Mouse (Mus musculus) intestine, embryonic 14.5 days (tissue): ENCODE data around the gene Slc5a5. TPM values are rescaled to one million over a fixed set of nuclear protein-coding genes. Genes with fewer than 3 reads are reported as not detected.

ENCODE experiments used
- ATAC-seq: fragments of 200-750 bp; cut with Nextera tagmentation; replicated peaks from 2 replicates; pipeline ENCODE4 v1.8.0; 2017; ENCODE audit warnings: low read depth, moderate number of reproducible peaks, moderate TSS enrichment, moderate library complexity; ENCODE audit not compliant: low FRiP score, low TSS enrichment
- DNase-seq: peaks from one replicate; pipeline ENCODE4 v3.0.0-alpha.2; 2018; ENCODE audit warnings: low spot score
- H3K27ac ChIP-seq: fragments of 300-500 bp; sonication (generic); 2 replicates; pipeline ENCODE4 v1.5.1; 2014; ENCODE audit warnings: low read depth, mild to moderate bottlenecking, control low read depth
- H3K27me3 ChIP-seq: fragments of 300-500 bp; sonication (generic); replicated peaks from 2 replicates; pipeline ENCODE4 v1.6.1; 2014; ENCODE audit warnings: low read length, control low read depth; ENCODE audit not compliant: control insufficient read depth, insufficient read depth
- H3K36me3 ChIP-seq: fragments of 300-500 bp; sonication (generic); 2 replicates; pipeline ENCODE4 v1.6.1; 2014; ENCODE audit warnings: low read length, control low read depth; ENCODE audit not compliant: control insufficient read depth, insufficient read depth
- H3K4me1 ChIP-seq: fragments of 300-500 bp; sonication (generic); replicated peaks from 2 replicates; pipeline ENCODE4 v1.6.1; 2014; ENCODE audit warnings: low read length, control low read depth, mixed read lengths; ENCODE audit not compliant: control insufficient read depth, insufficient read depth
- H3K4me2 ChIP-seq: fragments of 300-500 bp; sonication (generic); 2 replicates; pipeline ENCODE4 v1.6.1; 2014; ENCODE audit warnings: low read length
- H3K4me3 ChIP-seq: fragments of 300-500 bp; sonication (generic); 2 replicates; pipeline ENCODE4 v1.5.1; 2014; ENCODE audit warnings: low read depth, low read length, control low read depth, mixed read lengths
- H3K9ac ChIP-seq: fragments of 300-500 bp; sonication (generic); 2 replicates; pipeline ENCODE4 v1.6.1; 2014; ENCODE audit warnings: mild to moderate bottlenecking, low read length
- H3K9me3 ChIP-seq: fragments of 300-500 bp; sonication (generic); 2 replicates; pipeline ENCODE4 v1.6.1; 2016; ENCODE audit warnings: low read length, control low read depth; ENCODE audit not compliant: control insufficient read depth
- WGBS: fragments of 180-500 bp; shearing (Covaris S2); extraction: QIAGEN DNeasy Blood & Tissue Kit; methylation state at CpG from one replicate; pipeline ENCODE4 v1.1.7; 2014; 5-methylcytosine and 5-hydroxymethylcytosine counted together
- polyA plus RNA-seq: library from polyadenylated mRNA; unstranded; fragments of >200 nt; fragmentation: Nextera tagmentation; extraction: Ambion mirVana; gene quantifications from 2 replicates; pipeline ENCODE4 v1.2.1, GENCODE M21; 2014

Gene Slc5a5
- polyA plus RNA-seq, 1 experiment from 2014 or later = 0.45 TPM

- no peak overlapping the region for H3K9ac ChIP-seq
- DNase-seq (peak; percentile 94), ATAC-seq (0 out of 2 replicates have a peak, but pooled peaks have one; percentile 34)
- peaks cover 29% of the 10 kb centered on the region for H3K36me3 ChIP-seq
- no peak overlapping the region for H3K27ac ChIP-seq
- whole genome bisulfite sequencing = 32% methylated on average over 12 of the region's 12 CpGs
- H3K27me3 ChIP-seq = peaks cover 37% of the 10 kb centered on the region
- H3K4me1 ChIP-seq = 0 out of 2 replicates have a peak, but pooled peaks cover 4% of the 10 kb centered on the region
- H3K4me3 ChIP-seq = no peak overlapping the region
- no peaks in the 10 kb centered on the region for H3K9me3 ChIP-seq
- H3K4me2 ChIP-seq = no peak overlapping the region
These were observed 1.3 kb upstream of the Slc5a5 start for GRCm38 (mm10) chr8:70893656-70894384.

DNA sequence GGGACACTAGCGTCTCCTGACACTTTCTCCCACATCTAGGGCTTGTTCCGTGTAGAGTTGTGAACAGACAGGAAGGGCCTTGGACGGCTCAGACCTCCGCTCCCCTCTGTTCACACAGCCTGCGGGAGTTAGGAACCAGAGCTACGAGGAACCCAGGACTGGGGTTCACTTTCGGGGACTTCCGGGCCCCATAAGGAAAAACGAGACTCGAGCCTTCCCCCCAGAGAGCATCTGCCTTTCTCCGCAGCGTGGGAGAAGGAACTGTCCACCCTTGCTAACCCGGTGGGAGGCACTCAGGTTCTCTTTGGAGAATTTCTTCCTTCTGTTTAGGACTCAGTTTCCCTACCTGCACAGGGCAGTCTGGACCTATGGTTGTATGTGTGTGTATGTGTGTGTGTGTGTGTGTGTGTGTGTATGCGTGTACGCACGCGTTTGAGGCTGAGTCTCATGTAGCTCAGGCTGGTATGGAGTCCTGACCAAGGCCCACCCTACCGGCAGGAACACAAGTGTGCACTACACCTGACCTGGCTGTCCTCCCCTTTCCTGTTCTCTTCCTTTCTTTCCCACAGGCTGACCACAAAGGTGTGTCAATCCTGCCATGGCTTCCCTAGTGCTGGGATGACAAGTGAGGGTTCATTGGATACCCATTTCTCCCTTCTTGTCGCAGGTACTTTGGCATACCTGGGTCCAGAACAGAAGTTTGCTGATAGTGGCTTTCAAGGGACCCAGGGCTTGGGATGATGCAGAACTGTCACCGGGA lies 519 bp upstream of the Slc5a5 start:
- DNase-seq = no peak
- no peak overlapping the region for H3K27ac ChIP-seq
- H3K9ac ChIP-seq = no peak overlapping the region
- peaks cover 29% of the 10 kb centered on the region for H3K36me3 ChIP-seq
- H3K4me3 ChIP-seq = peak overlapping the region; percentile 13
- H3K4me2 ChIP-seq = peak overlapping the region; percentile 40
- no peaks in the 10 kb centered on the region for H3K9me3 ChIP-seq
- WGBS = 27% methylated on average over 20 of the region's 20 CpGs
- ATAC-seq = no peak
- peaks cover 37% of the 10 kb centered on the region for H3K27me3 ChIP-seq
- H3K4me1 ChIP-seq = no peaks in the 10 kb centered on the region

DNA sequence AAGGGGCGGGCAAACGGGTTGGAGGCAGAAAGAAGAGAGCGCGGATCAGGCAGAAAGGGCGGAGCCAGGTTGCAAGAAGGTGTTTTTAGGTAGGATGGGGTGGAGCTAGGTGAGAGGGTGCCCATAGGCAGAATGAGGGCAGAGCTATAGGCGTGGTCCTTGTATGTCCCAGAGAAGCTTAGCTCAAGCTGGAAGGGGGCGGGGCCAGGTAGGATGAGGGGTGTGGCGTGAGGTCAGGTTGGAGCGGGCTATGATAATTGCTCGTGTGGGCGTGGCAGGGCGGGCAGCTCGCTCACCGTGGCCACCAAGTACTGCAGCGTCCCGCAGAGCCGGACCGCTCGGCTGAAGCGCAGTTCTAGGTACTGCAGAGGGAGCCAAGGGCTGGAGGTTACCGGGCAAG lies 1.2 kb downstream of the Slc5a5 start:
- Histone ChIP-seq H3K27me3 (peaks cover 37% of the 10 kb centered on the region), H3K4me1 (no peaks in the 10 kb centered on the region), H3K36me3 (peaks cover 29% of the 10 kb centered on the region), H3K4me3 (no peak overlapping the region), H3K9ac (no peak overlapping the region), H3K27ac (no peak overlapping the region), H3K4me2 (peak overlapping the region; percentile 18; the same call in 1 of the 2 replicates), H3K9me3 (no peaks in the 10 kb centered on the region)
- DNase-seq = peak; percentile 82
- ATAC-seq = peak; percentile 43; the same call in 1 of the 2 replicates
- WGBS = 4% methylated on average over 21 of the region's 21 CpGs

DNA sequence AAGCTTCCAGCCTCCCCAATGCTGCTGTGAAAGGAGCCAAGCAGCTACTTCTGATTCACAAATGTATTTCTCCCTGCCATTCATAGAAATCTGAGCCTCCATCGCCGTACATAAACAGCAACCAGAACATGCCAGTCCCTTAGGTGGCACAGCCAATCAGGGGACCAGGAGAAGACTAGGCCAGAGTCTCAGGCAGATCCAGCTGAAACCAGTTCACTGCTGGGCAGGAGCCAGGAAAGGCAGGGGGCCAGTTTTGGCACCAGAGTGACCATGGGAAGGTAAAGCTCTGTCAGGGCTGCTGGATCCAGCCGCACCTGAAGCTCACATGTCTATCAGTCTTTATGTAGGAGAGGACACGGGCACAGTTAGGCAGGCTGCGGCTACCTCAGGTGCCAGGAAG lies 1.9 kb downstream of the Slc5a5 start:
- WGBS = 87% methylated on average over 5 of the region's 5 CpGs
- Histone ChIP-seq H3K4me2 (no peak overlapping the region), H3K9ac (no peak overlapping the region), H3K36me3 (peaks cover 27% of the 10 kb centered on the region), H3K27me3 (peaks cover 37% of the 10 kb centered on the region), H3K9me3 (no peaks in the 10 kb centered on the region), H3K4me3 (no peak overlapping the region), H3K27ac (no peak overlapping the region), H3K4me1 (no peaks in the 10 kb centered on the region)
- DNase-seq (no peak), ATAC-seq (no peak)

GRCm38 (mm10) chr8:70887669-70888068 lies 4.9 kb downstream of the Slc5a5 start:
- Histone ChIP-seq H3K4me1 (no peaks in the 10 kb centered on the region), H3K27me3 (peaks cover 22% of the 10 kb centered on the region), H3K9ac (no peak overlapping the region), H3K9me3 (no peaks in the 10 kb centered on the region), H3K4me3 (no peak overlapping the region), H3K4me2 (no peak overlapping the region), H3K27ac (no peak overlapping the region), H3K36me3 (no peaks in the 10 kb centered on the region)
- DNase-seq (no peak), ATAC-seq (no peak)
- WGBS = 4% methylated on average over 18 of the region's 18 CpGs

DNA sequence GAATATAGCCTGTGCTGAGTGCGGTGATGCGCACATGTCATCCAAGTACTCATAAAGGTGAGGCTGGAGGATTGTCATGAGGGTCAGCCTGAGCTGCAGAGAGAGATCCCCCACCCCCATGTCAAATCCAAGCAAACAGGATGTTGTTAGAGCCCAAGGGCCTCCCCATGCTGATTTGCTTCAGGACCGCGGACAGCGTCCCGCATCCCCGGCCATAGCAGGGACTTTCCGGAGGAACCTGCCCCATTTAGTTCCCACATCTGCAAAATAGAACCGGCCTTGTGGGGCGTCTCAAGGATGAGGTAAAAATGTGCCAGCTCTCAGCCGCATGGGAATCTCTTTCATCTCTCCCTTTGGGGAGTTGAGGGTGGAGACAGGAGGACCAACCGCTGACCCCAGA lies 6.9 kb downstream of the Slc5a5 start:
- DNase-seq (peak; percentile 83), ATAC-seq (no peak)
- no peak overlapping the region for H3K9ac ChIP-seq
- H3K27me3 ChIP-seq = peaks cover 2% of the 10 kb centered on the region
- H3K27ac ChIP-seq = no peak overlapping the region
- H3K4me2 ChIP-seq = no peak overlapping the region
- H3K9me3 ChIP-seq = no peaks in the 10 kb centered on the region
- no peak overlapping the region for H3K4me3 ChIP-seq
- H3K4me1 ChIP-seq = no peaks in the 10 kb centered on the region
- H3K36me3 ChIP-seq = no peaks in the 10 kb centered on the region
- 15% methylated on average over 12 of the region's 12 CpGs for WGBS

DNA sequence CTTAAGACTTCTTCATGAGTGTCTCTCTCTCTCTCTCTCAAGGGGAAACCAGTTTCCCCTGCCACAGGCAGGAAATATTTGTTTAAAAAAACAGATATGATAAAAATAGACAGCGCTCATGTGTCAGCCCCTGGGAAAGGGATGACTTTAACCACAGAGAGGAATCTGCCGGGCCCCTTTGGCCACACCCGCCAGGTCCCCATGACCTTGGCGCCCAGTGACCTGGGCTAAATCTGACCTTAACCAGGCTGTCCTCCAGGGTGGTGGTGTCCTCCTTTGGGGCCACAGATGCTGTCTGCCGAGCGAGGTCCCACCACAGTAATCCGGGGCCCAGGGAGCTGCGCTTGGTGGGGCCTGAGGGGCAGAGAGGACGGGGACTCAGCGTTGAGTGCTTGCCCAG lies 7.9 kb downstream of the Slc5a5 start:
- no peak overlapping the region for H3K4me3 ChIP-seq
- no peak overlapping the region for H3K9ac ChIP-seq
- H3K27ac ChIP-seq = no peak overlapping the region
- no peak overlapping the region for H3K4me2 ChIP-seq
- H3K9me3 ChIP-seq = no peaks in the 10 kb centered on the region
- H3K4me1 ChIP-seq = no peaks in the 10 kb centered on the region
- ATAC-seq = no peak
- no peak for DNase-seq
- 78% methylated on average over 10 of the region's 10 CpGs for WGBS
- no peaks in the 10 kb centered on the region for H3K36me3 ChIP-seq
- no peaks in the 10 kb centered on the region for H3K27me3 ChIP-seq

- ATAC-seq = no peak
- Histone ChIP-seq H3K4me1 (no peaks in the 10 kb centered on the region), H3K9me3 (no peaks in the 10 kb centered on the region), H3K27ac (no peak overlapping the region), H3K4me3 (no peak overlapping the region), H3K36me3 (no peaks in the 10 kb centered on the region), H3K4me2 (no peak overlapping the region), H3K27me3 (no peaks in the 10 kb centered on the region), H3K9ac (no peak overlapping the region)
- WGBS = 79% methylated on average over 4 of the region's 4 CpGs
- no peak for DNase-seq
These were observed 8.4 kb downstream of the Slc5a5 start for GRCm38 (mm10) chr8:70884186-70884585.
